Mouse (Mus musculus) small intestine, adult 2 months (tissue): ENCODE measurements around the gene Smarcc1. TPM values are rescaled to one million over a fixed set of nuclear protein-coding genes. Genes with fewer than 3 reads are reported as not detected.

Source experiments
- H3K27ac ChIP-seq: fragments of 200-500 bp; 2 replicates; pipeline ENCODE4 v1.5.1; 2012; ENCODE audit warnings: low read depth, low read length, control low read depth, inconsistent platforms; ENCODE audit not compliant: insufficient read depth
- H3K27me3 ChIP-seq: fragments of 200-500 bp; 2 replicates; pipeline ENCODE4 v1.6.1; 2012; ENCODE audit warnings: mild to moderate bottlenecking, moderate library complexity, low read length, inconsistent platforms; ENCODE audit not compliant: control insufficient read depth, insufficient read depth
- H3K36me3 ChIP-seq: fragments of 200-500 bp; 2 replicates; pipeline ENCODE4 v1.6.1; 2012; ENCODE audit warnings: mild to moderate bottlenecking, low read length, control low read depth, inconsistent platforms; ENCODE audit not compliant: control insufficient read depth, insufficient read depth
- H3K4me1 ChIP-seq: fragments of 200-500 bp; 2 replicates; pipeline ENCODE4 v1.6.1; 2012; ENCODE audit warnings: low read length, inconsistent platforms, mixed read lengths; ENCODE audit not compliant: control insufficient read depth, insufficient read depth, insufficient read length
- H3K4me3 ChIP-seq: fragments of 200-500 bp; 2 replicates; pipeline ENCODE4 v1.5.1; 2012; ENCODE audit warnings: low read depth, mild to moderate bottlenecking, control low read depth, inconsistent platforms, low read length, moderate library complexity
- CTCF ChIP-seq: fragments of 200-500 bp; IDR thresholded peaks from 2 replicates; pipeline ENCODE4 v1.5.1; 2012; ENCODE audit warnings: low read depth, mild to moderate bottlenecking, control low read depth, inconsistent platforms, low read length, moderate library complexity, mixed read lengths; ENCODE audit not compliant: insufficient replicate concordance, insufficient read length; ENCODE audit errors: extremely low read depth
- POLR2A ChIP-seq: fragments of 200-500 bp; IDR thresholded peaks from 2 replicates; pipeline ENCODE4 v1.6.1; 2012; ENCODE audit warnings: low read depth, mild to moderate bottlenecking, control low read depth, inconsistent platforms, low read length, moderate library complexity
- WGBS: fragments of 180-500 bp; shearing (Covaris S2); methylation state at CpG from one replicate; pipeline ENCODE4 v1.1.7; 2018; 5-methylcytosine and 5-hydroxymethylcytosine counted together
- polyA plus RNA-seq: library from polyadenylated mRNA; depleted of rRNA; stranded (reverse); fragments of >200 nt; gene quantifications from 2 replicates; pipeline ENCODE4 v1.2.3, GENCODE M21; 2012

The Smarcc1 gene
- polyA plus RNA-seq, 1 experiment: 11.3 TPM

DNA sequence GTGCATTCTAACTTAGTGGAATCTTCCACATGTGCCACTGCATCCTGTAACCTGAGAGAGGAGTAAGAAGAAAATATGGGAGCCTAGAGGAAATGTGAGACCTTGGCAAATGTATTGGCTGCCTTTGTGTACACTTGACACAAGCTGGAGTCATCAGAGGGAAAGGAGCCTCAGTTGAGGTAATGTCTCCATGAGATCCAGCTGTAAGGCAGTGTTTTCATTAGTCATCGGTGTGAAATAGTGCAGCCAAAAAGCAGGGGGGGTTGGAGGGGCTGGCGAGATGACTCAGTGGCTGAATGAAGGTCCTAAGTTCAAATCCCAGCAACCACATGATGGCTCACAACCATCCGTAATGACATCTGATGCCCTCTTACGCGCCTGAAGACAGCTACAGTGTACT, 44.9 kb downstream of the Smarcc1 start:
- Histone ChIP-seq H3K36me3 (peaks cover 22% of the 10 kb centered on the region), H3K27me3 (no peaks in the 10 kb centered on the region), H3K27ac (no peak overlapping the region), H3K4me3 (no peak overlapping the region), H3K4me1 (no peaks in the 10 kb centered on the region)
- no peak for TF ChIP-seq POLR2A
- TF ChIP-seq CTCF: no peak
- 85% methylated on average over 5 of the region's 5 CpGs for WGBS

DNA sequence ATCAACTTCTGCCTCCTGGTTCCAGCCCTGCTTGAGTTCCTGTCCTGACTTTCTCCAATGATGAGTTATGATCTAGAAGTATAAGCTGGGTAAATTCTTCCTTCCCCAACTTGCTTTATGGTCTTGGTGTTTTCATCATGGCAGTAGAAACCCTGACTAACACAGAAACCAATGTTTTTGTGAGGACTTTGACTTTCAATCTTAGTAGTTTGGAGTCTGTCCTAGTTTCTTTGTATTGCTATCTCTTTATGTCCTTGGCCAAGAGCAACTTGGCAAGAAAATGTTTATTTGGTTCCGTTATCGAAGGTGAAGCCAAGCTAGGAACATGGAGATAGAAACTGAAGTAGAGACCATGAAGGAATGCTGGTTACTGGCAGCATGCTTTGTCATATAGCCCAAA, 45.6 kb downstream of the Smarcc1 start:
- Histone ChIP-seq H3K27ac (no peak overlapping the region), H3K4me1 (no peaks in the 10 kb centered on the region), H3K36me3 (peaks cover 20% of the 10 kb centered on the region), H3K27me3 (no peaks in the 10 kb centered on the region), H3K4me3 (no peak overlapping the region)
- TF ChIP-seq POLR2A (no peak), CTCF (no peak)
- 66% methylated on average over 2 of the region's 2 CpGs for WGBS

DNA sequence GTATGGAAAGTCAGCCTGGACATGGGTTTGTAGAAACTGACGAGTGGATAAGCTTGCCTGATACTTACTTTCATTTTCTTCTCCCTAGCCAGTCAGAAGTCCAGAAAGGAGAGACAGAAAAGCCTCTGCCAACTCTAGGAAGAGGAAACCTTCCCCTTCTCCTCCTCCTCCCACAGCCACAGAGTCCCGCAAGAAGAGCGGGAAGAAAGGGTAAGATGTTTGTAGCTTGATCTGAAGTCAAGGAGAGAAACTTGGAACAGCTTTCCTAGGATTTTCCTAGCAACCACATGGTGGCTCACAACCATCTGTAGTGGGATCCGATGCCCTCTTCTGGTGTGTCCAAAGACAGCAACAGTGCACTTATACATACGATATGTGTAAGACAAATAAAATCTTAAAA, 53.4 kb downstream of the Smarcc1 start:
- TF ChIP-seq CTCF (no peak), POLR2A (no peak)
- H3K27me3 ChIP-seq: no peaks in the 10 kb centered on the region
- no peak overlapping the region for H3K27ac ChIP-seq
- WGBS: 76% methylated on average over 5 of the region's 5 CpGs
- H3K4me1 ChIP-seq: no peaks in the 10 kb centered on the region
- H3K4me3 ChIP-seq: peak overlapping the region; percentile 4; the same call in 1 of the 2 replicates
- peaks cover 35% of the 10 kb centered on the region for H3K36me3 ChIP-seq

DNA sequence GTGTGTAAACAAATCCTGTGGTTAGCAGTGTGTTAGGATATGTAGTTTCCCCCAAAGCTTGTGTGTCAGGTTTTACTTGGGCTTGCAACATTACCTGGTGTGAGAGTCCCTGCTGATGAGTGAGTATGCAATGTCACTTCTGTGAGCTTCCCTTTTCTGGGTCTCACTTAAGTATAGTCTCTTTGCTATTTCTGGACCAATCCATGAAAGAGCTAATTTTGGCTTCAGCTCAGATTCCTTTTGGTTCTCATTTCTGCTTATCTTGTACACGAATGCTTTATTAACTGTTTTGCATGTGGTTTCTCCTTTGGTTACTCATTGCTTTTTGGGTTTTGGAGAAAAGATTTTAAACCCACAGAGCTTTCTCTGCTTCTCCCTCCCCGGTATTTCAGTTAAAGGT, 82.4 kb downstream of the Smarcc1 start:
- Histone ChIP-seq H3K27ac (no peak overlapping the region), H3K36me3 (peaks cover 49% of the 10 kb centered on the region), H3K4me3 (no peak overlapping the region), H3K27me3 (no peaks in the 10 kb centered on the region), H3K4me1 (no peaks in the 10 kb centered on the region)
- 71% methylated on average over 2 of the region's 2 CpGs for WGBS
- TF ChIP-seq POLR2A (no peak), CTCF (no peak)

DNA sequence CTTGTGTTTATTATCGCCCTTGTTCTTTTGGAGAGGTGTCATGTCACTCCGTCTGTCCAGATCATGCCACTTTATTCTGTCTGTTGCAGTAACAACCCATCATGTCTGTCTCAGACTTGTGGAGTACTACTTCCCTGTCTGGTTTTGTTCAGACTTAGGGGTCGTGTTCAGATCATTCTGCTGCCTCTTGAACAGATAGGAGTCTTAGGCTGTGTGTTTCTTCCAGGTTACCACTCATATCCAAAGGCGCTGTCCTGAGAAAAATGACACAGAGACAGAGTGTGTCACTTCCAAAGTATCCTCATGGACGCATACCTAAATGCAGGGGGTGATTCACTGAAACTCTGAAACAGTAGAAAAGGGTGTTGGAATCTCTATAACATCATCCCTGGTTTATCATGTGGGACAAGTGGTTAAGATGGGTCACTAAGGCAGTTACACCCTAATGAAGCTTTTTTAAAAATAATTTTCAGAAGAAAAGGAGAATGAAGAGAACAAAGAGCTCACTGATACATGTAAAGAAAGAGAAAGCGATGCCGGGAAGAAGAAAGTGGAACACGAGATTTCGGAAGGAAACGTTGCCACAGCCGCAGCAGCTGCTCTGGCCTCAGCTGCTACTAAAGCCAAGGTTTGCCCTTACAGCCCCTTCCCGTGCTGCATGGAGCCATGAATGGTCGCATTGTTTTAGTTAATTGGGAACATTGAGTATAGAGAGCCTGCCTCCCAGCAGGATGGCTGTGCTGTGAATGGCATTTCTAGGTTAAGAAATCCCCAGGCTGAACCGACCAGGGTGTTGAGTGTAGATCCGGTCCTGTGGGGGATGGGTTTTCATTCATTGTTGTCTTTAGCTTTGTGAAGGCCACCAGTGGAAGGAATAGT, 88.3 kb downstream of the Smarcc1 start:
- Histone ChIP-seq H3K4me1 (no peaks in the 10 kb centered on the region), H3K27me3 (no peaks in the 10 kb centered on the region), H3K27ac (no peak overlapping the region), H3K36me3 (peaks cover 51% of the 10 kb centered on the region), H3K4me3 (no peak overlapping the region)
- TF ChIP-seq POLR2A (no peak), CTCF (no peak)
- 81% methylated on average over 15 of the region's 15 CpGs for WGBS

DNA sequence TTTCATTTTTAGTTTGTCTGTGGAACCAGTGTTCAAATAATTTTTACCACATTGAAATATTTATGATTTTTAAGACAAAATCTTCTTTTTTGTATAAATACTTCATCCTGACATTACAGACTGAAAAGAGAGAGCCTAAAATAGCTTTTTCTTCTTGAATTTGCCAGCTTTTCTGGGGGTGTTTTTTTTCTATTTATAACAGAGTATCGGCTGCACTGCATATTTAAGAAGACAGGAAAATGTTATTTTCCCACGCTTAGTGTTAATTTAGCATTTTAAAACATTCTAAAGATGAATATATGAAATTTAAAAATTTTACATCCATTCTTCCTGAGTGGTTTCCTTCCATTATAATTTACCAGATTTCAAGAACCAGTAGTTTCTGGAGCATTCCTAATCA, 88.9 kb downstream of the Smarcc1 start:
- TF ChIP-seq POLR2A (no peak), CTCF (no peak)
- Histone ChIP-seq H3K4me1 (no peaks in the 10 kb centered on the region), H3K27ac (no peak overlapping the region), H3K27me3 (no peaks in the 10 kb centered on the region), H3K4me3 (no peak overlapping the region), H3K36me3 (peaks cover 51% of the 10 kb centered on the region)
- WGBS: 90% methylated on average over 2 of the region's 2 CpGs

DNA sequence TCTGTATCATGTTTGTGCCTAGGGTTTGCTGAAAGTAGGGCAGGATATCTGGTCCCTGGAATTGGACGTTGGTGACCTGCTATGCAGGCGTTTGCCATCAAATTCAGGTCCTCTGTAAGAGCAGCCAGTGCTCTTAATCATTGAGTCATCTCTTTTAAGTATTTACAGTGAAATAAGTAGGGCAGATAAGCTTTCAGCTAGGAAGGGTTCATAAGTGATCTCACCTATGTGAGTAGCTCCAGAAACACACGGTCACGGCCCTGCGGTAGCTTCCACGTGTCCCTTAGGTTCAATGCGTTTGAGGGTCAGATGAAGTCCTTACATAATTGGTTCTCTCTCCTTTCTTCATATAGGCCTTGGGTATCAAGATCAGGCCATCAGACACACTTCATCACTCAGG, 90.8 kb downstream of the Smarcc1 start:
- peaks cover 43% of the 10 kb centered on the region for H3K36me3 ChIP-seq
- H3K4me1 ChIP-seq: no peaks in the 10 kb centered on the region
- WGBS: 71% methylated on average over 7 of the region's 7 CpGs
- TF ChIP-seq POLR2A (no peak), CTCF (no peak)
- H3K4me3 ChIP-seq: no peak overlapping the region
- no peak overlapping the region for H3K27ac ChIP-seq
- no peaks in the 10 kb centered on the region for H3K27me3 ChIP-seq

DNA sequence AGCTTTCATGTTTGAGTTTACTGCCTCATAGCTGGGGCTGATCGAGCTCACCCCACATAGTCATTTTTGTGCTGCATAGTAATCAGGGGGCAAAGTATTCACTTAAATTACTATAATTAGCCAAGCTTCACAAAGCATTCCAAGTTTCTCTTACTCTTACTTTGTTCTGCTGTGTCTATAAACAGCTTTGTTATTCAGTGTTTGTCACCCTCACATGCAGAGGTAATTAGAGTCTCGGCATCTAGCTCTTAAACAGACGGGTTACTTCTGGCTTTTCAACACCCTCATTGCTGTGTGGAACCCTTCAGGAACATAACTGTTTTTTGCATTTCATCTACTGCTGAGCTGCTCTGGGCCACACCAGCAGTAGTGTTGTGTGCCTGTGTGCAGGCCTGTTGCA, 91.5 kb downstream of the Smarcc1 start:
- WGBS: 84% methylated on average over 3 of the region's 3 CpGs
- no peaks in the 10 kb centered on the region for H3K4me1 ChIP-seq

More for the DNA sequence above, 91.5 kb downstream of the Smarcc1 start:
- Histone ChIP-seq H3K36me3 (peaks cover 44% of the 10 kb centered on the region), H3K27ac (no peak overlapping the region), H3K4me3 (no peak overlapping the region), H3K27me3 (no peaks in the 10 kb centered on the region)
- TF ChIP-seq CTCF (no peak), POLR2A (no peak)
